Mouse (Mus musculus) thymus, adult 2 months (tissue): ENCODE measurements around the gene Olfr183.

Experiments used
- CTCF ChIP-seq: fragments of 200-500 bp; IDR thresholded peaks from 2 replicates; pipeline ENCODE4 v1.5.1; 2012; ENCODE audit warnings: mild to moderate bottlenecking, control low read depth, low read length, moderate library complexity, borderline replicate concordance; ENCODE audit not compliant: control insufficient read depth, poor library complexity, insufficient read depth; ENCODE audit errors: extremely low read depth
- POLR2A ChIP-seq: fragments of 200-500 bp; IDR thresholded peaks from 2 replicates; pipeline ENCODE4 v1.6.1; 2012; ENCODE audit warnings: mild to moderate bottlenecking, low read length, control low read depth, moderate library complexity; ENCODE audit not compliant: control insufficient read depth, poor library complexity, insufficient read depth; ENCODE audit errors: extremely low read depth

GRCm38 (mm10) chr16:59030191-59030590 lies 35.0 kb downstream of the Olfr183 start, which contains the start of gene Olfr186:
- TF ChIP-seq CTCF: no peak
- TF ChIP-seq POLR2A: no peak
